In genomic region chr5:101935893-101936292, GRCm38 (mm10) we compare ENCODE assay signal across 8 mouse cellular contexts.
A peak's percentile ranks its signal among the peaks of the same experiment; 100 is the strongest.
DNase-seq lines count a peak whose midpoint lies in the region; ATAC-seq lines count a peak whose summit lies in the region.

No protein-coding gene starts in this region.

- H3K4me2 ChIP-seq in heart, embryonic 13.5 days = no peak overlapping the region
- H3K4me2 ChIP-seq in kidney, embryonic 15.5 days = no peak overlapping the region
- H3K4me2 ChIP-seq in midbrain, embryonic 13.5 days (replicated peaks) = no peak overlapping the region

- no peak overlapping the region for H3K9ac ChIP-seq in heart, embryonic 13.5 days
- H3K9ac ChIP-seq in kidney, embryonic 15.5 days = no peak overlapping the region
- no peak overlapping the region for H3K9ac ChIP-seq in midbrain, embryonic 13.5 days (replicated peaks)

- H3K27me3 ChIP-seq in heart, embryonic 13.5 days (replicated peaks) = no peaks in the 10 kb centered on the region
- no peaks in the 10 kb centered on the region for H3K27me3 ChIP-seq in kidney, embryonic 15.5 days
- no peaks in the 10 kb centered on the region for H3K27me3 ChIP-seq in midbrain, embryonic 13.5 days

- 0 out of 2 replicates have a peak, but pooled peaks cover 3% of the 10 kb centered on the region for H3K9me3 ChIP-seq in heart, embryonic 13.5 days
- H3K9me3 ChIP-seq in kidney, embryonic 15.5 days (replicated peaks) = no peaks in the 10 kb centered on the region
- H3K9me3 ChIP-seq in midbrain, embryonic 13.5 days = no peaks in the 10 kb centered on the region

- intact Hi-C loops in left cerebral cortex, postnatal 4 days (cut with DNase I) = loop anchor here (10.0 kb wide), 1 partner anchor 139 kb away; no protein-coding TSS in a partner anchor

- 57% methylated on average over 16 of the region's 16 CpGs for WGBS in heart, embryonic 13.5 days
- 18% methylated on average over 16 of the region's 16 CpGs for WGBS in kidney, embryonic 15.5 days
- WGBS in midbrain, embryonic 13.5 days = 61% methylated on average over 16 of the region's 16 CpGs

- H3K36me3 ChIP-seq in heart, embryonic 13.5 days = peaks cover 75% of the 10 kb centered on the region
- peaks cover 74% of the 10 kb centered on the region for H3K36me3 ChIP-seq in kidney, embryonic 15.5 days
- peaks cover 74% of the 10 kb centered on the region for H3K36me3 ChIP-seq in midbrain, embryonic 13.5 days

- DNase-seq in spleen, postnatal 36 days (ENCODE audit: low spot score in 2 of 2) = peak; percentile 18 to 22
- no peak for DNase-seq in spleen, postnatal 4 days (ENCODE audit: low spot score in 2 of 2)
- no peak for DNase-seq in left cerebral cortex, postnatal 4 days
- DNase-seq in ovary, postnatal 10 days (ENCODE audit: low spot score) = no peak
- no peak for DNase-seq in urinary bladder, postnatal 25 days (ENCODE audit: low spot score)

- peak overlapping the region; percentile 45 for H3K27ac ChIP-seq in heart, embryonic 13.5 days (replicated peaks)
- H3K27ac ChIP-seq in kidney, embryonic 15.5 days = peak overlapping the region; percentile 49; the same call in 1 of the 2 replicates
- H3K27ac ChIP-seq in midbrain, embryonic 13.5 days = 0 out of 2 replicates have a peak overlapping the region, but pooled peaks have one; percentile 27

- H3K4me3 ChIP-seq in heart, embryonic 13.5 days = no peak overlapping the region
- H3K4me3 ChIP-seq in kidney, embryonic 15.5 days (replicated peaks) = no peak overlapping the region
- H3K4me3 ChIP-seq in midbrain, embryonic 13.5 days (replicated peaks) = no peak overlapping the region

- ATAC-seq in heart, embryonic 13.5 days (ENCODE audit: extremely low read depth, insufficient number of reproducible peaks, low FRiP score, low TSS enrichment) = peak; percentile 34; the same call in 1 of the 2 replicates
- peak; percentile 90 for ATAC-seq in kidney, embryonic 15.5 days (replicated peaks; ENCODE audit: low FRiP score)
- peak; percentile 65; the same call in 1 of the 2 replicates for ATAC-seq in midbrain, embryonic 13.5 days

- peaks cover 38% of the 10 kb centered on the region for H3K4me1 ChIP-seq in heart, embryonic 13.5 days
- H3K4me1 ChIP-seq in kidney, embryonic 15.5 days = peaks cover 30% of the 10 kb centered on the region
- 0 out of 2 replicates have a peak, but pooled peaks cover 5% of the 10 kb centered on the region for H3K4me1 ChIP-seq in midbrain, embryonic 13.5 days (replicated peaks)

Comparison
In these comparisons a context has a peak if more than half of its experiments do, and no peak if none do; other contexts are left out.
1. DNase-seq: peak in spleen, postnatal 36 days (2 of 2); none in spleen, postnatal 4 days (0 of 2), left cerebral cortex, postnatal 4 days (single experiment), ovary, postnatal 10 days (single experiment) and urinary bladder, postnatal 25 days (single experiment).
2. ATAC-seq: peak in every context shown above with its lines; median percentile 90 in kidney, embryonic 15.5 days; 65 in midbrain, embryonic 13.5 days; 34 in heart, embryonic 13.5 days.
3. Peak in every context shown above with its lines, with median percentiles within 50 percentile points of each other: H3K27ac ChIP-seq.